Mouse (Mus musculus): ENCODE results near the gene Dennd5a. TPM values are rescaled to one million over a fixed set of nuclear protein-coding genes. Genes with fewer than 3 reads are reported as not detected.
A peak's percentile ranks its signal among the peaks of the same experiment; 100 is the strongest.

Dennd5a gene
- polyA plus RNA-seq, 1 experiment: 270 TPM

DNA sequence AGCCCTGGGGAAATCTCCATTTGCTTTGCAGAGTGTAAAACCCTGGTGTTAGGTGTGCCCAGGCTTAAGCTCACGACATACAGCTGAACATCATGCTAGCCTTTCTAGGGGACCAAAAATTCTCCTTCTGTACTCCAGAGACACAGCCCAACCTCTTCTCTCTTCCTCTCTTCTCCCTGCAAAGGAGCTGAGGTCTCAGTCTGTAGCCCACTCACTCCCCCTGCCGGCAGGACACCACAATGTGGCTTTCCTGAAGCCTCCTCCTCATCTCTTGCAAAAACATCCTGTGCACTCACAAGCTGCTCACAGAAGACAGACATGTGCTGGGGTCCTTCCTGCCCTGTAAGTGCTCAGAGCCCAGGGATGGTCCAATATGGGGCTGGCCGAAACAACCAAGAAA, 67.7 kb downstream of the Dennd5a start:
- 38% methylated on average over 3 of the region's 3 CpGs for WGBS
- Histone ChIP-seq H3K27ac (ENCODE audit: insufficient read depth, low read length) (no peak overlapping the region), H3K4me3 (replicated peaks; ENCODE audit: insufficient read depth, low read depth, low read length) (no peak overlapping the region), H3K4me1 (ENCODE audit: control insufficient read depth, insufficient read depth, low read length) (peaks cover 4% of the 10 kb centered on the region; the same call in 1 of the 2 replicates), H3K27me3 (ENCODE audit: control insufficient read depth, insufficient read depth, low read length) (no peaks in the 10 kb centered on the region)
- TF ChIP-seq CTCF (IDR thresholded peaks at IDR 0.05; ENCODE audit: borderline replicate concordance, insufficient read depth, low read depth, low read length) (peak; percentile 92), POLR2A (IDR thresholded peaks at IDR 0.05; ENCODE audit: borderline replicate concordance, insufficient read depth, low read length) (no peak)
- peak; percentile 69 to 76 for DNase-seq

DNA sequence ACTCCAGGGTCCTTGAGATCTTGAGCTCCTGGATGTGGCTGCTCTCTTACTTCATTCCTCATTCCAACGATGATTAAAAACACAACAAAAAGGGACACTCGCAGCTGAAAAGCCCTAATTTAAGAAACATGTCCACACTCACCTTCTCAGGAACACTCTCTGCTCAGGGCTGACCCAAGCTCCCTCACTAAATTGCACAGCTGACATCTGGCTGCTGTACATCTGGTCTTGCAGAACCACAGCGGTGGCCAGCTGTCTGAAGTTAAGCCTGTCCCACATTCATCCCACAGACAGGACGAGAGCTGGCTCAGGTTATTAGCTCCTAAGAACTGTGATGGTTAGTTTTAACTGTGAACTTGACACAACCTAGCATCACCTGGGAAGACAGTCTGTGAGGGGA, 68.5 kb downstream of the Dennd5a start:
- 93% methylated on average over 4 of the region's 4 CpGs for WGBS
- no peak for DNase-seq
- TF ChIP-seq POLR2A (IDR thresholded peaks at IDR 0.05; ENCODE audit: borderline replicate concordance, insufficient read depth, low read length) (no peak), CTCF (IDR thresholded peaks at IDR 0.05; ENCODE audit: borderline replicate concordance, insufficient read depth, low read depth, low read length) (no peak)
- Histone ChIP-seq H3K27ac (ENCODE audit: insufficient read depth, low read length) (no peak overlapping the region), H3K4me1 (ENCODE audit: control insufficient read depth, insufficient read depth, low read length) (peaks cover 4% of the 10 kb centered on the region; the same call in 1 of the 2 replicates), H3K27me3 (ENCODE audit: control insufficient read depth, insufficient read depth, low read length) (no peaks in the 10 kb centered on the region), H3K4me3 (replicated peaks; ENCODE audit: insufficient read depth, low read depth, low read length) (no peak overlapping the region)

GRCm38 (mm10) chr7:109890256-109890655, 70.0 kb downstream of the Dennd5a start:
- no peak overlapping the region for H3K4me3 ChIP-seq (replicated peaks; ENCODE audit: insufficient read depth, low read depth, low read length)
- DNase-seq: peak; percentile 54 to 72
- H3K27ac ChIP-seq (ENCODE audit: insufficient read depth, low read length): peak overlapping the region; percentile 17
- peaks cover 4% of the 10 kb centered on the region; the same call in 1 of the 2 replicates for H3K4me1 ChIP-seq (ENCODE audit: control insufficient read depth, insufficient read depth, low read length)
- 10% methylated on average over 2 of the region's 2 CpGs for WGBS
- H3K27me3 ChIP-seq (ENCODE audit: control insufficient read depth, insufficient read depth, low read length): no peaks in the 10 kb centered on the region
- no peak for TF ChIP-seq CTCF (IDR thresholded peaks at IDR 0.05; ENCODE audit: borderline replicate concordance, insufficient read depth, low read depth, low read length)
- no peak for TF ChIP-seq POLR2A (IDR thresholded peaks at IDR 0.05; ENCODE audit: borderline replicate concordance, insufficient read depth, low read length)

- Histone ChIP-seq H3K4me3 (replicated peaks; ENCODE audit: insufficient read depth, low read depth, low read length) (no peak overlapping the region), H3K4me1 (ENCODE audit: control insufficient read depth, insufficient read depth, low read length) (peaks cover 4% of the 10 kb centered on the region; the same call in 1 of the 2 replicates), H3K27ac (ENCODE audit: insufficient read depth, low read length) (no peak overlapping the region), H3K27me3 (ENCODE audit: control insufficient read depth, insufficient read depth, low read length) (no peaks in the 10 kb centered on the region)
- TF ChIP-seq POLR2A (IDR thresholded peaks at IDR 0.05; ENCODE audit: borderline replicate concordance, insufficient read depth, low read length) (no peak), CTCF (IDR thresholded peaks at IDR 0.05; ENCODE audit: borderline replicate concordance, insufficient read depth, low read depth, low read length) (no peak)
- DNase-seq: no peak
- WGBS: 67% methylated on average over 5 of the region's 5 CpGs
These were observed 71.0 kb downstream of the Dennd5a start for GRCm38 (mm10) chr7:109889300-109889699.

- no peak overlapping the region for H3K27ac ChIP-seq (ENCODE audit: insufficient read depth, low read length)
- 79% methylated on average over 1 of the region's 1 CpGs for WGBS
- DNase-seq: no peak
- H3K4me3 ChIP-seq (replicated peaks; ENCODE audit: insufficient read depth, low read depth, low read length): no peak overlapping the region
- H3K27me3 ChIP-seq (ENCODE audit: control insufficient read depth, insufficient read depth, low read length): no peaks in the 10 kb centered on the region
- no peak for TF ChIP-seq POLR2A (IDR thresholded peaks at IDR 0.05; ENCODE audit: borderline replicate concordance, insufficient read depth, low read length)
- peaks cover 4% of the 10 kb centered on the region; the same call in 1 of the 2 replicates for H3K4me1 ChIP-seq (ENCODE audit: control insufficient read depth, insufficient read depth, low read length)
These were observed 74.0 kb downstream of the Dennd5a start for GRCm38 (mm10) chr7:109886249-109886648.

DNA sequence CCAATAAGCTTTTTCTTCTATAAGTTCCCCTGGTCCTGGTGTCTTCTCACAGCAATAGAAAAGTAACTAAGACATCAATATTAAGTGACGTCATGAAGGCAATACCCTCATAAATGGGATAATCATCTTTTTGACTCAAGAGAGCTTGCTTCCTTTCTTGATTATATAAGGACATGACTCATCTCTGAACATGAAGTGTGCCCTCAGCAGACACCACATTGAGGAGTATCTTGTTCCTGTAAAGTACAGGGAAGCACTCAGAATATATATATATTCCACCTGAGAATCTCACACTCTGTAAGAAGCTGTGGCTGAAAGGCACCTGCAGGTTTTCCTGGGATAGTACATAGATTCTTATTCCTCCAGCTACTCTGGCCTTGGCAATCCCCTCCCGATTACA, 77.7 kb downstream of the Dennd5a start:
- Histone ChIP-seq H3K4me1 (ENCODE audit: control insufficient read depth, insufficient read depth, low read length) (no peaks in the 10 kb centered on the region), H3K27me3 (ENCODE audit: control insufficient read depth, insufficient read depth, low read length) (no peaks in the 10 kb centered on the region), H3K27ac (ENCODE audit: insufficient read depth, low read length) (no peak overlapping the region), H3K4me3 (replicated peaks; ENCODE audit: insufficient read depth, low read depth, low read length) (no peak overlapping the region)
- TF ChIP-seq CTCF (IDR thresholded peaks at IDR 0.05; ENCODE audit: borderline replicate concordance, insufficient read depth, low read depth, low read length): no peak
- no peak for TF ChIP-seq POLR2A (IDR thresholded peaks at IDR 0.05; ENCODE audit: borderline replicate concordance, insufficient read depth, low read length)
- 53% methylated on average over 2 of the region's 2 CpGs for WGBS
- DNase-seq: no peak

- Histone ChIP-seq H3K27ac (ENCODE audit: insufficient read depth, low read length) (no peak overlapping the region), H3K4me1 (ENCODE audit: control insufficient read depth, insufficient read depth, low read length) (no peaks in the 10 kb centered on the region), H3K4me3 (replicated peaks; ENCODE audit: insufficient read depth, low read depth, low read length) (no peak overlapping the region), H3K27me3 (ENCODE audit: control insufficient read depth, insufficient read depth, low read length) (no peaks in the 10 kb centered on the region)
- TF ChIP-seq CTCF (IDR thresholded peaks at IDR 0.05; ENCODE audit: borderline replicate concordance, insufficient read depth, low read depth, low read length) (no peak), POLR2A (IDR thresholded peaks at IDR 0.05; ENCODE audit: borderline replicate concordance, insufficient read depth, low read length) (no peak)
- no peak for DNase-seq
- 61% methylated on average over 2 of the region's 2 CpGs for whole genome bisulfite sequencing
These were observed 78.6 kb downstream of the Dennd5a start for GRCm38 (mm10) chr7:109881561-109882099.

- no peak overlapping the region for H3K4me3 ChIP-seq (replicated peaks; ENCODE audit: insufficient read depth, low read depth, low read length)
- H3K27me3 ChIP-seq (ENCODE audit: control insufficient read depth, insufficient read depth, low read length): no peaks in the 10 kb centered on the region
- TF ChIP-seq CTCF (IDR thresholded peaks at IDR 0.05; ENCODE audit: borderline replicate concordance, insufficient read depth, low read depth, low read length) (no peak), POLR2A (IDR thresholded peaks at IDR 0.05; ENCODE audit: borderline replicate concordance, insufficient read depth, low read length) (no peak)
- DNase-seq: no peak
- WGBS: 51% methylated on average over 12 of the region's 12 CpGs
- H3K4me1 ChIP-seq (ENCODE audit: control insufficient read depth, insufficient read depth, low read length): no peaks in the 10 kb centered on the region
- no peak overlapping the region for H3K27ac ChIP-seq (ENCODE audit: insufficient read depth, low read length)
These were observed 81.1 kb downstream of the Dennd5a start for GRCm38 (mm10) chr7:109879158-109879557.
